Mouse (Mus musculus) regulatory T cell (primary cell): ENCODE measurements around the gene Asic2.

Experiments
- in situ Hi-C: fragments of 300-600 bp; cut with MboI, MseI; formaldehyde crosslinking; loops from one replicate; pipeline ENCODE4 v1.15.1; 2025; ENCODE audit warnings: high pct_unique_total_duplicates

Gene Asic2

GRCm38 (mm10) chr11:81964561-81964960 is 3.7 kb downstream of the Asic2 start:
- in situ Hi-C loops = no loop called here

GRCm38 (mm10) chr11:81954398-81954797 is 13.9 kb downstream of the Asic2 start:
- in situ Hi-C loops = no loop called here

GRCm38 (mm10) chr11:81948021-81948420 is 20.2 kb downstream of the Asic2 start:
- in situ Hi-C loops = no loop called here

GRCm38 (mm10) chr11:81942167-81942566 is 26.1 kb downstream of the Asic2 start:
- in situ Hi-C loops = no loop called here

- in situ Hi-C loops = no loop called here
Measured at GRCm38 (mm10) chr11:81940988-81941387, 27.3 kb downstream of the Asic2 start.

- in situ Hi-C loops = no loop called here
Measured at GRCm38 (mm10) chr11:81937516-81937915, 30.7 kb downstream of the Asic2 start.

- in situ Hi-C loops = no loop called here
Measured at GRCm38 (mm10) chr11:81926393-81926792, 41.9 kb downstream of the Asic2 start.

GRCm38 (mm10) chr11:81923626-81924025 is 44.6 kb downstream of the Asic2 start:
- in situ Hi-C loops = no loop called here

GRCm38 (mm10) chr11:81923096-81923495 is 45.2 kb downstream of the Asic2 start:
- in situ Hi-C loops = no loop called here

GRCm38 (mm10) chr11:81915501-81915900 is 52.8 kb downstream of the Asic2 start:
- in situ Hi-C loops = no loop called here

- in situ Hi-C loops = no loop called here
Measured at GRCm38 (mm10) chr11:81913071-81913470, 55.2 kb downstream of the Asic2 start.

GRCm38 (mm10) chr11:81909397-81909894 is 58.8 kb downstream of the Asic2 start:
- in situ Hi-C loops = no loop called here

- in situ Hi-C loops = no loop called here
Measured at GRCm38 (mm10) chr11:81908760-81909159, 59.5 kb downstream of the Asic2 start.

GRCm38 (mm10) chr11:81902318-81902717 is 65.9 kb downstream of the Asic2 start:
- in situ Hi-C loops = no loop called here

GRCm38 (mm10) chr11:81897547-81898354 is 70.5 kb downstream of the Asic2 start:
- in situ Hi-C loops = no loop called here

- in situ Hi-C loops = no loop called here
Measured at GRCm38 (mm10) chr11:81896511-81896910, 71.7 kb downstream of the Asic2 start.

GRCm38 (mm10) chr11:81871506-81872213 is 96.6 kb downstream of the Asic2 start:
- in situ Hi-C loops = no loop called here

- in situ Hi-C loops = no loop called here
Measured at GRCm38 (mm10) chr11:81865661-81866382, 102.4 kb downstream of the Asic2 start.

GRCm38 (mm10) chr11:81860250-81860972 is 107.8 kb downstream of the Asic2 start, which contains the start of gene 5530401A14Rik:
Gene 5530401A14Rik (plus strand): TSS chr11:81860673.
- in situ Hi-C loops = no loop called here

GRCm38 (mm10) chr11:81847773-81848490 is 120.3 kb downstream of the Asic2 start:
- in situ Hi-C loops = no loop called here

GRCm38 (mm10) chr11:81845686-81846036 is 122.6 kb downstream of the Asic2 start:
- in situ Hi-C loops = no loop called here
